Mouse (Mus musculus) gastrocnemius, postnatal 4 days (tissue): Measurements from ENCODE around the gene Nrl. TPM values are rescaled to one million over a fixed set of nuclear protein-coding genes. Genes with fewer than 3 reads are reported as not detected.

Experiments used
- DNase-seq, 2 experiments: peaks; one replicate each; pipeline ENCODE4 v3.0.0; 2021 to 2022; ENCODE audit warnings: low spot score in 2 of 2, mixed read lengths in 2 of 2
- total RNA-seq, 2 experiments: library from RNA; stranded (reverse); gene quantifications; 2 replicates each; pipeline ENCODE4 v1.2.3; 2021

The Nrl gene
- total RNA-seq, 2 experiments from 2014 or later: not detected

GRCm38 (mm10) chr14:55536116-55536745 lies 11.4 kb upstream of the Nrl start:
- DNase-seq: no peak

GRCm38 (mm10) chr14:55527940-55528339 lies 3.2 kb upstream of the Nrl start:
- DNase-seq: no peak

- no peak for DNase-seq
Measured at GRCm38 (mm10) chr14:55526674-55527073, 1.9 kb upstream of the Nrl start.

- no peak for DNase-seq
Measured at GRCm38 (mm10) chr14:55524062-55524461, 719 bp downstream of the Nrl start.

- no peak for DNase-seq
Measured at GRCm38 (mm10) chr14:55520451-55521361, 4.1 kb downstream of the Nrl start.

GRCm38 (mm10) chr14:55519604-55520003 lies 5.2 kb downstream of the Nrl start:
- no peak for DNase-seq

- no peak for DNase-seq
Measured at GRCm38 (mm10) chr14:55518897-55519296, 5.9 kb downstream of the Nrl start.

GRCm38 (mm10) chr14:55515846-55516245 lies 8.9 kb downstream of the Nrl start:
- no peak for DNase-seq

GRCm38 (mm10) chr14:55513927-55514326 lies 10.9 kb downstream of the Nrl start:
- no peak for DNase-seq

- DNase-seq: no peak
Measured at GRCm38 (mm10) chr14:55511037-55511436, 13.7 kb downstream of the Nrl start.

- DNase-seq: no peak
Measured at GRCm38 (mm10) chr14:55510125-55510731, 14.6 kb downstream of the Nrl start, which contains the start of gene Cpne6. Gene Cpne6, plus strand, starts transcription at chr14:55510445.

GRCm38 (mm10) chr14:55509540-55509939 lies 15.2 kb downstream of the Nrl start:
- DNase-seq: no peak

- DNase-seq: no peak
Measured at GRCm38 (mm10) chr14:55507801-55508200, 17.0 kb downstream of the Nrl start.

- no peak for DNase-seq
Measured at GRCm38 (mm10) chr14:55505612-55506011, 19.2 kb downstream of the Nrl start.

- DNase-seq: peak; percentile 79 to 83
Measured at GRCm38 (mm10) chr14:55497449-55497821, 27.3 kb downstream of the Nrl start.

- DNase-seq: no peak
Measured at GRCm38 (mm10) chr14:55496761-55497448, 27.9 kb downstream of the Nrl start.

GRCm38 (mm10) chr14:55495509-55496240 lies 29.1 kb downstream of the Nrl start:
- DNase-seq: no peak

- no peak for DNase-seq
Measured at GRCm38 (mm10) chr14:55492103-55492502, 32.7 kb downstream of the Nrl start.

GRCm38 (mm10) chr14:55491291-55491833 lies 33.4 kb downstream of the Nrl start:
- peak in 1 of 2 experiments; percentile 68 for DNase-seq
